Mouse (Mus musculus): ENCODE measurements around the gene Klhl10.

DNA sequence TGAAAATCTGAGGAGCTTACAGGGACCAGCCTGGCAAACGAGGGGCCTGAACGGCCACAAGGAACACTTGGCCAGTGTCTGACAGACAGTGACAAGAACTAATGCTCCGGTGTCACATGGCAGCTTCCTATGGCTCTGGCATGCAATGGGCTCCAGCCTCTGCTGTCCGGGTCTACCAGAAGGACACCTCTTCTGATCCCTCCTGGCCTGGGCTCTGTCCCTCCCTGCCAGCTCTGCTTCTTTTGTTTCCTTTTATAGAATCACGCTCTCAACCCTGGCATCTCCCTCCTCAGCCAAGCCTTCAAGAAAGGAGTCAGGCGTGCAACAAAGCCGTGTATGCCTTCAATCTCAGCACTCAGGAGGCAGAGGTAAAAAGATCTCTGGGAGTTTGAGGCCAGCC, 11.7 kb upstream of the Klhl10 start:
- no peak for TF ChIP-seq MAX (IDR thresholded peaks at IDR 0.05)
- TF ChIP-seq CTCF (IDR thresholded peaks at IDR 0.05; ENCODE audit: control insufficient read depth, insufficient read depth, insufficient read length): no peak
- TF ChIP-seq CEBPB (IDR thresholded peaks at IDR 0.05; ENCODE audit: low read depth): no peak
- no peak for TF ChIP-seq MYOD1 (IDR thresholded peaks at IDR 0.05; ENCODE audit: control insufficient read depth, insufficient read length, low read depth)
- no peak for TF ChIP-seq USF1 (IDR thresholded peaks at IDR 0.05; ENCODE audit: low read depth)
- no peak for TF ChIP-seq MYOG (IDR thresholded peaks at IDR 0.05; ENCODE audit: control insufficient read depth, extremely low read depth, insufficient read length)
- TF ChIP-seq FOSL1 (IDR thresholded peaks at IDR 0.05; ENCODE audit: insufficient read depth, low read length, poor library complexity, severe bottlenecking): no peak

All from C2C12 (cell line).